17 mouse cellular contexts compared by ENCODE assay signal in genomic region chr1:52581744-52582143, GRCm38 (mm10).
"Had no signal": no experiment of that assay in that cellular context is flagged by ENCODE, and none has a peak within 500 bp of the region (broad histone marks: within the 10 kb centered on the region; RNA-seq: fewer than 3 reads in every experiment).

No protein-coding gene starts in this region.

- H3K27me3 ChIP-seq: limb, embryonic 12.5 days; limb, embryonic 15.5 days; lung, embryonic 15.5 days; megakaryocyte, embryonic 14.5 days; midbrain, embryonic 15.5 days; neural tube, embryonic 13.5 days had no signal

- H3K9me3 ChIP-seq: limb, embryonic 12.5 days; limb, embryonic 15.5 days; lung, embryonic 15.5 days; megakaryocyte, embryonic 14.5 days; midbrain, embryonic 15.5 days; neural tube, embryonic 13.5 days had no signal

- H3K27ac ChIP-seq: limb, embryonic 12.5 days; limb, embryonic 15.5 days; liver, embryonic 14.5 days; lung, embryonic 15.5 days; midbrain, embryonic 15.5 days; neural tube, embryonic 13.5 days; stomach, postnatal 0 days had no signal

- H3K36me3 ChIP-seq: limb, embryonic 12.5 days; limb, embryonic 15.5 days; lung, embryonic 15.5 days; midbrain, embryonic 15.5 days; neural tube, embryonic 13.5 days had no signal

- DNase-seq: kidney, adult 18-20 months; kidney, adult 9 months; kidney, postnatal 14 days; kidney, postnatal 4 days; left cerebral cortex, postnatal 4 days; liver, postnatal 0 days; lung, postnatal 14 days; retina, postnatal 1 day; right cerebral cortex, postnatal 25 days had no signal

- H3K4me3 ChIP-seq: limb, embryonic 12.5 days; limb, embryonic 15.5 days; lung, embryonic 15.5 days; megakaryocyte, embryonic 14.5 days; midbrain, embryonic 15.5 days; neural tube, embryonic 13.5 days had no signal
